Mouse (Mus musculus) olfactory bulb, adult 2 months (tissue): ENCODE results near the gene Agl. TPM values are rescaled to one million over a fixed set of nuclear protein-coding genes. Genes with fewer than 3 reads are reported as not detected.

Experiments used
- H3K27ac ChIP-seq: fragments of 200-500 bp; 2 replicates; pipeline ENCODE4 v1.5.1; 2012; ENCODE audit warnings: low read depth, low read length; ENCODE audit not compliant: insufficient read depth
- H3K4me1 ChIP-seq: fragments of 200-500 bp; 2 replicates; pipeline ENCODE4 v1.6.1; 2012; ENCODE audit warnings: low read length; ENCODE audit not compliant: control insufficient read depth, insufficient read depth
- H3K4me3 ChIP-seq: fragments of 200-500 bp; 2 replicates; pipeline ENCODE4 v1.5.1; 2012; ENCODE audit warnings: mild to moderate bottlenecking, low read depth, low read length, moderate library complexity; ENCODE audit not compliant: insufficient read depth
- CTCF ChIP-seq: fragments of 200-500 bp; IDR thresholded peaks from 2 replicates; pipeline ENCODE4 v1.5.1; 2012; ENCODE audit warnings: low read depth, mild to moderate bottlenecking, low read length, moderate library complexity; ENCODE audit not compliant: insufficient read depth
- POLR2A ChIP-seq: fragments of 200-500 bp; IDR thresholded peaks from 2 replicates; pipeline ENCODE4 v1.6.1; 2012; ENCODE audit warnings: mild to moderate bottlenecking, low read depth, low read length, moderate library complexity; ENCODE audit not compliant: insufficient read depth
- WGBS: fragments of 180-500 bp; shearing (Covaris S2); methylation state at CpG from one replicate; pipeline ENCODE4 v1.1.7; 2018; 5-methylcytosine and 5-hydroxymethylcytosine counted together
- polyA plus RNA-seq: library from polyadenylated mRNA; stranded (reverse); fragments of >200 nt; gene quantifications from 2 replicates; pipeline ENCODE4 v1.2.4, GENCODE M21; 2012; ENCODE audit warnings: low replicate concordance; ENCODE audit not compliant: missing spikeins, insufficient read depth, insufficient read length

Gene Agl
- polyA plus RNA-seq, 1 experiment = not detected

GRCm38 (mm10) chr3:116711624-116712435, 96.1 kb downstream of the Agl start:
- no peak for TF ChIP-seq CTCF
- TF ChIP-seq POLR2A = 0 out of 2 replicates have a peak, but pooled peaks have one; percentile 56
- Histone ChIP-seq H3K27ac (no peak overlapping the region), H3K4me1 (peaks cover 6% of the 10 kb centered on the region), H3K4me3 (peak overlapping the region; percentile 74)
- under 1% methylated on average over 85 of the region's 85 CpGs for WGBS

DNA sequence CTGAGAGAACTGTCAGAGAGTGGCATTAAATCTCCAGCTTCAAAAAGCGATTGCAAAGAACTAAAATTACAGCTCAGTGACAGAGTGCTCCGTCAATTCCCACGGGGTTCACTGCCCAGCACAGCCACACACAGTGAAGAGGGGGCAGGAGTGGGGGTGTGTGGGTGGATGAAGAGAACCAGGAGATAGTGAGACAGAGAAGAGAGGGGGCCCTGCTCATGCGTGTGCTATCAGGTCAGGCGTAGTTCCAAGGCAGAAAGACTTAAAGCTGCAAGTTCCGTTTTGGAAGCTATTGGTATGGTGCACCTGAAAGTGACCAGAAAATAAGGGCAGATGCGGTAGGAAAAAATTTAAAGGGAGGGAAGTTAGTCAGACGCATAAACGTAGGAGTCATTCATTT, 97.0 kb downstream of the Agl start:
- no peak overlapping the region for H3K27ac ChIP-seq
- H3K4me1 ChIP-seq = peaks cover 6% of the 10 kb centered on the region
- no peak overlapping the region for H3K4me3 ChIP-seq
- TF ChIP-seq CTCF (no peak), POLR2A (no peak)
- 56% methylated on average over 9 of the region's 9 CpGs for WGBS

DNA sequence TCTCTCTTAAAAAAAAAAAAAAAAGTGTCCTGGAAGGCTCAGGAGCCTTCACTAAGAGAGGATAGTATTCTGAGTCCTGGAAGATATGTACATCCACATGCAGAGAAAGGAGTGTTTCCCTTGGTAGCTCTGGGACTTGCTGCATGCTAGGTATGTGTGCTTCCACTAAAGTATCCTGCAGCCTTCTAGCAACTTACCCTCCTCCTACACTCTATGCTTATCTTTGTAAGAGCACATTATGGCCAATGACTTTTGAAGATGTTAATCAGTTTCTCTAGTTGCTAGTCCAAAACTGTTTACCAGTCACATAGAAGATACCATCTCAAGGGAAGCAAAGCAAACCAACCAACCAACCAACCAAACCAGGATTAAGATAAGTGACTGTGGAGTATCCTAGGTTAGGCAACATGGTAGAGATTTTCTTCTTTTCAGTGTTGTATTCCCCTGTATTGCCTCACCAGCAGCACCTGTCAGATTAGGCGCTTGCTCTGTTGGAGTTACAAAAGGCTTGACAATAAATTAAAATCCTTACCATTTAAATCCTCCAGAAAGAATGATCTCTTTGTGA, 102.2 kb downstream of the Agl start:
- no peaks in the 10 kb centered on the region; the same call in 1 of the 2 replicates for H3K4me1 ChIP-seq
- TF ChIP-seq CTCF (no peak), POLR2A (no peak)
- H3K27ac ChIP-seq = no peak overlapping the region
- 92% methylated on average over 1 of the region's 1 CpGs for WGBS
- no peak overlapping the region for H3K4me3 ChIP-seq

GRCm38 (mm10) chr3:116703835-116704234, 104.1 kb downstream of the Agl start:
- H3K4me1 ChIP-seq = no peaks in the 10 kb centered on the region
- H3K27ac ChIP-seq = no peak overlapping the region
- TF ChIP-seq POLR2A (no peak), CTCF (no peak)
- H3K4me3 ChIP-seq = no peak overlapping the region
- 93% methylated on average over 5 of the region's 5 CpGs for WGBS

- Histone ChIP-seq H3K4me3 (no peak overlapping the region), H3K4me1 (no peaks in the 10 kb centered on the region), H3K27ac (no peak overlapping the region)
- TF ChIP-seq POLR2A = no peak
- TF ChIP-seq CTCF = no peak
- WGBS = 90% methylated on average over 1 of the region's 1 CpGs
Observed at GRCm38 (mm10) chr3:116702647-116703272, 105.2 kb downstream of the Agl start.

DNA sequence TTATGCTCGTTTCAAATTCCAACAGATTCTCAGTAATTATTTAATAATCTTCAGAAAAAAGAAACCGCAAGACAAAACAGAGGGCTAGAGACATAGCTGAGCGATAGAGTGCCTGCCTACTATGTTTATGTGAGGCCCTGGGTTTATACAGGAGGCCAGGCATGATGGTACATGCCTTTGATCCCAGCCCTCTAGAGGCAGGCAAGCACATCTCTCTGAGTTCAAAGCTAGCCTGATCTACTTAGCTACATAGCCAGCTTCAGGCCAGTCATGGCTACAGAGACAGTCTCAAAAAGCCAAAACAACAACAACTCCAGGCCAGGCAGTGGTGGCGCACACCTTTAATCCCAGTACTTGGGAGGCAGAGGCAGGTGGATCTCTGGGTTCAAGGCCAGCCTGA, 106.4 kb downstream of the Agl start:
- no peak for TF ChIP-seq CTCF
- no peak for TF ChIP-seq POLR2A
- H3K4me1 ChIP-seq = no peaks in the 10 kb centered on the region
- H3K4me3 ChIP-seq = no peak overlapping the region
- WGBS = 94% methylated on average over 4 of the region's 4 CpGs
- H3K27ac ChIP-seq = no peak overlapping the region

DNA sequence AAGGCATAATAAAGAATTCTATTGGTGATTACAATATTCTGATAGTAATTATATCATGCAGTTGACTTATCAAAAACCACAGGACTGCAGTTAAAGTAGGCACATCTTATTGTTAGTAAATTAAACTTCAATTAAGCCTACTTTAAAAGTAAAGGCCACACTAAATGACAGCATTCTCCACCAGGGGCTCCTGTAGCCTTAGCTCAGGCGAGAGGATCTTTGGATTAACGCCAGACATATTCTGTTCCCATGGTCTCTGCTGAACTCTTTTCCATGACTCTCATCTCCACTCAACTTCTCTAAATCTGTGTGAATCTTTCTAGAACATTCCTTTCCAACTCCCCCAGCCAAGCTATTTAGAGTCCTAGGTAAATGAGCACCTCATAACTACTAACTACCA, 109.2 kb downstream of the Agl start:
- Histone ChIP-seq H3K4me1 (no peaks in the 10 kb centered on the region), H3K27ac (no peak overlapping the region), H3K4me3 (no peak overlapping the region)
- no peak for TF ChIP-seq CTCF
- 60% methylated on average over 2 of the region's 2 CpGs for WGBS

DNA sequence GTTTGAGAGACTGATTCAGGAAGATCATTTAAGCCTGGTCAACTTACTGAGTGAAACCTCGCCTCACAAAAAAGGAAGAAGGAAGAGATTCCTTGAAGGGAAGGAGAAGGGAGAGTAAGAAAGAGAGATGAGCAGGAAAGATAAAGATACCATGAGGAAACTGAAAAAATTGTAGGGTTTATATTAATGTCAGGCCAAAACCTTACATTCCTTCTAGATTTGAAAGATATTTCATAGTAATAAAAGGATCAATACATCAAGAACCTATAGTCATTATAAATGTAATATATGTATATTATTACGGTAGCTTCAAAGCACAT, 112.3 kb downstream of the Agl start:
- WGBS = 95% methylated on average over 2 of the region's 2 CpGs
- Histone ChIP-seq H3K4me1 (no peaks in the 10 kb centered on the region), H3K27ac (no peak overlapping the region), H3K4me3 (no peak overlapping the region)
- TF ChIP-seq CTCF (no peak), POLR2A (no peak)

- Histone ChIP-seq H3K4me3 (no peak overlapping the region), H3K27ac (no peak overlapping the region), H3K4me1 (no peaks in the 10 kb centered on the region)
- TF ChIP-seq CTCF (no peak), POLR2A (no peak)
- whole genome bisulfite sequencing = 90% methylated on average over 8 of the region's 8 CpGs
Observed at GRCm38 (mm10) chr3:116694955-116695665, 112.9 kb downstream of the Agl start.
